Comparison of ENCODE assay signal across 15 mouse cellular contexts in genomic region chr9:50753947-50754346, GRCm38 (mm10). TPM values are rescaled to one million over a fixed set of nuclear protein-coding genes. Genes with fewer than 3 reads are reported as not detected.
DNase-seq lines count a peak whose midpoint lies in the region; ATAC-seq and TF ChIP-seq lines count a peak whose summit lies in the region.
"Had no signal": no experiment of that assay in that cellular context is flagged by ENCODE, and none has a peak within 500 bp of the region (broad histone marks: within the 10 kb centered on the region; RNA-seq: fewer than 3 reads in every experiment).

No protein-coding gene starts in this region.

- H3K4me1 ChIP-seq in limb, embryonic 13.5 days: peaks cover 18% of the 10 kb centered on the region
- H3K4me1 ChIP-seq in limb, embryonic 10.5 days: peaks cover 13% of the 10 kb centered on the region
- peaks cover 32% of the 10 kb centered on the region for H3K4me1 ChIP-seq in heart, embryonic 12.5 days (replicated peaks)

- H3K4me2 ChIP-seq in limb, embryonic 13.5 days (replicated peaks): peak overlapping the region; percentile 19; the same call in 1 of the 2 replicates
- peak overlapping the region; percentile 66 for H3K4me2 ChIP-seq in heart, embryonic 12.5 days
- H3K4me2 ChIP-seq in myocyte (ENCODE audit: low read depth): peak overlapping the region; percentile 87
- H3K4me2 ChIP-seq: limb, embryonic 12.5 days had no signal

- peak overlapping the region; percentile 45 for H3ac ChIP-seq in myocyte (ENCODE audit: control insufficient read depth, insufficient read length)

- WGBS in limb, embryonic 13.5 days: 73% methylated on average over 7 of the region's 7 CpGs
- WGBS in limb, embryonic 10.5 days: 78% methylated on average over 7 of the region's 7 CpGs
- WGBS in heart, embryonic 12.5 days: 9% methylated on average over 7 of the region's 7 CpGs

- peak; percentile 20 for DNase-seq in gastrocnemius, postnatal 25 days
- no peak for DNase-seq in gastrocnemius, postnatal 4 days (ENCODE audit: low spot score in 2 of 2)
- no peak for DNase-seq in limb, embryonic 10.5 days (ENCODE audit: low spot score)
- no peak for DNase-seq in spleen, postnatal 4 days (ENCODE audit: low spot score in 2 of 2)
- no peak for DNase-seq in left cerebral cortex, adult 11 months (ENCODE audit: low spot score)
- DNase-seq: B cell, adult 2 months; gastrocnemius, postnatal 36 days; thymus, postnatal 4 days had no signal

- no peak overlapping the region for H3K27ac ChIP-seq in limb, embryonic 13.5 days
- H3K27ac ChIP-seq in limb, embryonic 10.5 days: no peak overlapping the region
- peak overlapping the region; percentile 99 for H3K27ac ChIP-seq in heart, embryonic 12.5 days (ENCODE audit: poor library complexity, severe bottlenecking)
- H3K27ac ChIP-seq: forebrain, embryonic 10.5 days; limb, embryonic 12.5 days had no signal

- peak overlapping the region; percentile 7 for H3K4me3 ChIP-seq in limb, embryonic 13.5 days
- no peak overlapping the region for H3K4me3 ChIP-seq in limb, embryonic 10.5 days
- peak overlapping the region; percentile 74 for H3K4me3 ChIP-seq in heart, embryonic 12.5 days
- H3K4me3 ChIP-seq in myocyte: peak overlapping the region; percentile 76
- H3K4me3 ChIP-seq: forebrain, embryonic 10.5 days; limb, embryonic 12.5 days; megakaryocyte, embryonic 14.5 days had no signal

- no peaks in the 10 kb centered on the region for H3K36me3 ChIP-seq in limb, embryonic 13.5 days
- no peaks in the 10 kb centered on the region for H3K36me3 ChIP-seq in limb, embryonic 10.5 days
- H3K36me3 ChIP-seq in heart, embryonic 12.5 days: peaks cover 21% of the 10 kb centered on the region
- H3K36me3 ChIP-seq in myocyte (ENCODE audit: control insufficient read depth, insufficient read depth): peaks cover 12% of the 10 kb centered on the region
- H3K36me3 ChIP-seq: forebrain, embryonic 10.5 days; limb, embryonic 12.5 days had no signal

- H3K79me2 ChIP-seq in myocyte (ENCODE audit: control insufficient read depth, insufficient read depth): peaks cover 10% of the 10 kb centered on the region

- no peaks in the 10 kb centered on the region for H3K9me3 ChIP-seq in limb, embryonic 13.5 days
- H3K9me3 ChIP-seq in limb, embryonic 10.5 days (replicated peaks): no peaks in the 10 kb centered on the region
- no peaks in the 10 kb centered on the region for H3K9me3 ChIP-seq in heart, embryonic 12.5 days (replicated peaks)
- H3K9me3 ChIP-seq: forebrain, embryonic 10.5 days; limb, embryonic 12.5 days; megakaryocyte, embryonic 14.5 days had no signal

- no peak for TF ChIP-seq POLR2A in myocyte (IDR thresholded peaks at IDR 0.05; ENCODE audit: insufficient read length, low read depth)

- H3K27me3 ChIP-seq in limb, embryonic 13.5 days: peaks cover 10% of the 10 kb centered on the region
- peaks cover 28% of the 10 kb centered on the region for H3K27me3 ChIP-seq in limb, embryonic 10.5 days (ENCODE audit: low read depth, poor library complexity, severe bottlenecking)
- no peaks in the 10 kb centered on the region for H3K27me3 ChIP-seq in heart, embryonic 12.5 days (replicated peaks)
- H3K27me3 ChIP-seq in myocyte (ENCODE audit: control insufficient read depth, insufficient read depth, insufficient read length): no peaks in the 10 kb centered on the region

- no peak overlapping the region for H3K9ac ChIP-seq in limb, embryonic 13.5 days
- H3K9ac ChIP-seq in heart, embryonic 12.5 days: peak overlapping the region; percentile 93
- H3K9ac ChIP-seq: limb, embryonic 12.5 days had no signal

- no peak for ATAC-seq in limb, embryonic 13.5 days (ENCODE audit: low FRiP score, low read depth)
- no peak for ATAC-seq in heart, embryonic 12.5 days (ENCODE audit: insufficient number of reproducible peaks, low FRiP score)

TF ChIP-seq in myocyte, 11 proteins besides CTCF, POLR2A, EP300 and RAD21:
- TF ChIP-seq CEBPB (IDR thresholded peaks at IDR 0.05; ENCODE audit: insufficient read depth, poor library complexity, severe bottlenecking): no peak
- TF ChIP-seq SRF (IDR thresholded peaks at IDR 0.05; ENCODE audit: control insufficient read depth, insufficient read length, low read depth): no peak
- no peak for TF ChIP-seq MYOD1 (IDR thresholded peaks at IDR 0.05; ENCODE audit: control insufficient read depth in 1 of 3, insufficient read length in 2 of 3, low read depth in 2 of 3)
- no peak for TF ChIP-seq TCF12 (IDR thresholded peaks at IDR 0.05; ENCODE audit: insufficient read depth, poor library complexity, severe bottlenecking)
- no peak for TF ChIP-seq TCF3 (IDR thresholded peaks at IDR 0.05; ENCODE audit: insufficient read length, low read depth)
- no peak for TF ChIP-seq MYOG (IDR thresholded peaks at IDR 0.05; ENCODE audit: control insufficient read depth in 1 of 3, insufficient read depth in 1 of 3, insufficient read length in 2 of 3, low read depth in 2 of 3)
- TF ChIP-seq MAX (IDR thresholded peaks at IDR 0.05; ENCODE audit: low read depth): no peak
- TF ChIP-seq POLR2AphosphoS2 (IDR thresholded peaks at IDR 0.05; ENCODE audit: insufficient read length, low read depth): no peak

RNA-seq across cellular contexts. Expression of gene Hspb2, which starts 1.8 kb away (rescaled TPM):
- total RNA-seq in gastrocnemius, postnatal 25 days (2021): 100 to 1,000 TPM; 106 to 134 TPM
- 100 to 1,000 TPM; 135 to 140 TPM for total RNA-seq in gastrocnemius, postnatal 4 days (2021)
- polyA plus RNA-seq in limb, embryonic 13.5 days (2015; fragmentation: Nextera tagmentation; extraction: Ambion mirVana): 37.8 and 39.3 TPM in 2 replicates
- not detected in 2 replicates for polyA plus RNA-seq in limb, embryonic 10.5 days (2016; fragmentation: Nextera tagmentation; extraction: Ambion mirVana)
- 284 and 285 TPM in 2 replicates for polyA plus RNA-seq in heart, embryonic 12.5 days (2016; fragmentation: Nextera tagmentation; extraction: Ambion mirVana)
- polyA plus RNA-seq in myocyte (2012; fragmentation: generic; extraction: Trizol): 249 TPM
- total RNA-seq: MEL had no signal

RNA-seq across cellular contexts. Expression of gene Cryab, which starts 2.8 kb away (rescaled TPM):
- 1,000 to 10,000 TPM; 1,104 to 3,330 TPM for total RNA-seq in gastrocnemius, postnatal 25 days (2021)
- total RNA-seq in gastrocnemius, postnatal 4 days (2021): 100 to 1,000 TPM; 649 to 722 TPM
- 71.2 and 74.0 TPM in 2 replicates for polyA plus RNA-seq in limb, embryonic 13.5 days (2015; fragmentation: Nextera tagmentation; extraction: Ambion mirVana)
- polyA plus RNA-seq in limb, embryonic 10.5 days (2016; fragmentation: Nextera tagmentation; extraction: Ambion mirVana): 2.4 and 3.1 TPM in 2 replicates
- 1,032 and 1,048 TPM in 2 replicates for polyA plus RNA-seq in heart, embryonic 12.5 days (2016; fragmentation: Nextera tagmentation; extraction: Ambion mirVana)
- 915 TPM for polyA plus RNA-seq in myocyte (2012; fragmentation: generic; extraction: Trizol)
- total RNA-seq: MEL had no signal

RNA-seq across cellular contexts. Expression of gene 2310030G06Rik, which starts 7.6 kb away (rescaled TPM):
- 1 to 10 TPM; 1.5 to 6.5 TPM for total RNA-seq in gastrocnemius, postnatal 25 days (2021)
- total RNA-seq in gastrocnemius, postnatal 4 days (2021): 1 to 10 TPM; 2.1 to 2.2 TPM
- 3.8 and 4.7 TPM in 2 replicates for polyA plus RNA-seq in limb, embryonic 13.5 days (2015; fragmentation: Nextera tagmentation; extraction: Ambion mirVana)
- 2.6 and 2.8 TPM in 2 replicates for polyA plus RNA-seq in limb, embryonic 10.5 days (2016; fragmentation: Nextera tagmentation; extraction: Ambion mirVana)
- 9.5 and 13.2 TPM in 2 replicates for polyA plus RNA-seq in heart, embryonic 12.5 days (2016; fragmentation: Nextera tagmentation; extraction: Ambion mirVana)
- polyA plus RNA-seq in myocyte (2012; fragmentation: generic; extraction: Trizol): 1.1 TPM
- total RNA-seq: MEL had no signal

RNA-seq across cellular contexts. Expression of gene Fdxacb1, which starts 14.1 kb away (rescaled TPM):
- 1 to 10 TPM; 3.7 to 3.9 TPM for total RNA-seq in gastrocnemius, postnatal 25 days (2021)
- 1 to 10 TPM; 5.9 to 6.9 TPM for total RNA-seq in gastrocnemius, postnatal 4 days (2021)
- 11.0 and 11.3 TPM in 2 replicates for polyA plus RNA-seq in limb, embryonic 13.5 days (2015; fragmentation: Nextera tagmentation; extraction: Ambion mirVana)
- 12.6 and 14.0 TPM in 2 replicates for polyA plus RNA-seq in limb, embryonic 10.5 days (2016; fragmentation: Nextera tagmentation; extraction: Ambion mirVana)
- polyA plus RNA-seq in heart, embryonic 12.5 days (2016; fragmentation: Nextera tagmentation; extraction: Ambion mirVana): 8.0 and 10.3 TPM in 2 replicates
- 3.6 TPM for polyA plus RNA-seq in myocyte (2012; fragmentation: generic; extraction: Trizol)

RNA-seq across cellular contexts. Expression of gene Dixdc1, which starts 14.6 kb away (rescaled TPM):
- total RNA-seq in gastrocnemius, postnatal 25 days (2021): 1 to 10 TPM; 2.4 to 4.0 TPM
- 10 to 100 TPM; 12.6 to 14.8 TPM for total RNA-seq in gastrocnemius, postnatal 4 days (2021)
- 18.6 and 23.6 TPM in 2 replicates for polyA plus RNA-seq in limb, embryonic 13.5 days (2015; fragmentation: Nextera tagmentation; extraction: Ambion mirVana)
- polyA plus RNA-seq in limb, embryonic 10.5 days (2016; fragmentation: Nextera tagmentation; extraction: Ambion mirVana): 33.8 and 36.8 TPM in 2 replicates
- 9.2 and 10.8 TPM in 2 replicates for polyA plus RNA-seq in heart, embryonic 12.5 days (2016; fragmentation: Nextera tagmentation; extraction: Ambion mirVana)
- 1.1 TPM for polyA plus RNA-seq in myocyte (2012; fragmentation: generic; extraction: Trizol)
- total RNA-seq: MEL had no signal

Comparison
In these comparisons a context has a peak if more than half of its experiments do, and no peak if none do; other contexts are left out.
1. RNA of gene Hspb2, which starts 1.8 kb away (polyA plus RNA-seq): 284 to 285 TPM in heart, embryonic 12.5 days, 249 TPM in myocyte (single experiment) and 37.8 to 39.3 TPM in limb, embryonic 13.5 days; not detected in limb, embryonic 10.5 days; every median in the first group is over 10 times any median in the second.
2. RNA of gene Cryab, which starts 2.8 kb away (polyA plus RNA-seq): 1,032 to 1,048 TPM in heart, embryonic 12.5 days, 915 TPM in myocyte (single experiment) and 71.2 to 74.0 TPM in limb, embryonic 13.5 days; 2.4 to 3.1 TPM in limb, embryonic 10.5 days; every median in the first group is over 10 times any median in the second.
3. H3K4me2 ChIP-seq: peak in every context shown above with its lines; median percentile 87 in myocyte; 66 in heart, embryonic 12.5 days; 19 in limb, embryonic 13.5 days.